13 mouse cellular contexts compared by ENCODE assay signal in the genomic region with DNA sequence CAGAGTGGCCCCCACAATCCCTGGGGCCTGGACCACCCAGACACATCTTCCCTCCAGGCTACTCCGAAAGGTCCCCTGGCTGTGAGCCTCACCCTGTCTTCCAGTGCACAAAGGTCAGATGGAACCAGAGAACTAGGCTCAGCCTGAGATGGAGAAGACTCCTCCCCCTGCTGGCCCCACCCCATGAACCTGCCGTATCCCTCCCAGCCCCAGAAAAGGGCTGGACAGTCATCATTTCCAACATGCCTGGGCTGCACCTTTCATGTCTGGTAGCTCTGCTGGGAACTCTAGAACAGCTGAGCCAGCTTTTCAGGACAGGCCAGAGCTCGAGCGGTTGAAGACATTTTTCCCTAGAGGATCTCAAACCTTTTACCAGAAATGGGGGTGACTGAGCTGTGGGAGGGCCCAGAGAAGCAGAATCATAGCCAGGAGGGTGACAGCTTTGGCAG.
DNase-seq lines count a peak whose midpoint lies in the region; ATAC-seq lines count a peak whose summit lies in the region.
"Had no signal": no experiment of that assay in that cellular context is flagged by ENCODE, and none has a peak within 500 bp of the region (broad histone marks: within the 10 kb centered on the region; RNA-seq: fewer than 3 reads in every experiment).

No protein-coding gene starts in this region.

- peak overlapping the region; percentile 85 for H3K27ac ChIP-seq in liver, embryonic 15.5 days (replicated peaks)
- H3K27ac ChIP-seq: forebrain, embryonic 13.5 days; midbrain, embryonic 15.5 days had no signal

- H3K4me2 ChIP-seq in liver, embryonic 15.5 days = peak overlapping the region; percentile 51
- H3K4me2 ChIP-seq: forebrain, embryonic 13.5 days; midbrain, embryonic 15.5 days had no signal

- no peaks in the 10 kb centered on the region for H3K36me3 ChIP-seq in liver, embryonic 15.5 days (replicated peaks)
- H3K36me3 ChIP-seq: midbrain, embryonic 15.5 days had no signal

- peaks cover 45% of the 10 kb centered on the region for H3K4me1 ChIP-seq in liver, embryonic 15.5 days (replicated peaks)
- H3K4me1 ChIP-seq: midbrain, embryonic 15.5 days had no signal

- ATAC-seq in erythroid progenitor cell, adult 5-6 weeks (replicated peaks; ENCODE audit: low FRiP score, poor library complexity, severe bottlenecking) = peak; percentile 87
- ATAC-seq in liver, embryonic 15.5 days (ENCODE audit: insufficient read depth) = peak; percentile 64
- ATAC-seq: forebrain, embryonic 13.5 days; midbrain, embryonic 15.5 days; Patski had no signal

- 0 out of 2 replicates have a peak overlapping the region, but pooled peaks have one; percentile 6 for H3K9ac ChIP-seq in liver, embryonic 15.5 days
- H3K9ac ChIP-seq: forebrain, embryonic 13.5 days; midbrain, embryonic 15.5 days had no signal

- no peaks in the 10 kb centered on the region for H3K9me3 ChIP-seq in liver, embryonic 15.5 days (replicated peaks)
- H3K9me3 ChIP-seq: forebrain, embryonic 13.5 days; midbrain, embryonic 15.5 days had no signal

- WGBS in liver, embryonic 15.5 days (ENCODE audit: insufficient replicate concordance) = 43% methylated on average over 4 of the region's 4 CpGs

- H3K27me3 ChIP-seq in liver, embryonic 15.5 days = no peaks in the 10 kb centered on the region
- H3K27me3 ChIP-seq: forebrain, embryonic 13.5 days; midbrain, embryonic 15.5 days; Patski had no signal

- H3K4me3 ChIP-seq in liver, embryonic 15.5 days (replicated peaks) = no peak overlapping the region
- H3K4me3 ChIP-seq: forebrain, embryonic 13.5 days; midbrain, embryonic 15.5 days had no signal

- DNase-seq in kidney, adult 9 months = peak; percentile 28
- no peak for DNase-seq in kidney, adult 18-20 months
- DNase-seq in Muller cell, postnatal 12 days (ENCODE audit: inconsistent ontology term) = peak; percentile 43
- no peak for DNase-seq in right cerebral cortex, postnatal 25 days
- DNase-seq in adrenal gland, postnatal 4 days (ENCODE audit: low spot score in 2 of 2) = no peak
- no peak for DNase-seq in adrenal gland, adult 18-20 months (ENCODE audit: low spot score in 2 of 2)
- DNase-seq: cerebellum, adult 11-12 months; thymus, adult 2 months had no signal

Comparison
In these comparisons a context has a peak if more than half of its experiments do, and no peak if none do; other contexts are left out.
1. DNase-seq: peak in kidney, adult 9 months (single experiment) and Muller cell, postnatal 12 days (single experiment); none in kidney, adult 18-20 months (single experiment), right cerebral cortex, postnatal 25 days (single experiment), adrenal gland, postnatal 4 days (0 of 2) and adrenal gland, adult 18-20 months (0 of 2).